Mouse (Mus musculus): ENCODE results near the gene Dach2. TPM values are rescaled to one million over a fixed set of nuclear protein-coding genes. Genes with fewer than 3 reads are reported as not detected.

Gene Dach2
- 0.69 and 0.73 TPM in 2 replicates for polyA plus RNA-seq (2015; fragmentation: Nextera tagmentation; extraction: Ambion mirVana)

DNA sequence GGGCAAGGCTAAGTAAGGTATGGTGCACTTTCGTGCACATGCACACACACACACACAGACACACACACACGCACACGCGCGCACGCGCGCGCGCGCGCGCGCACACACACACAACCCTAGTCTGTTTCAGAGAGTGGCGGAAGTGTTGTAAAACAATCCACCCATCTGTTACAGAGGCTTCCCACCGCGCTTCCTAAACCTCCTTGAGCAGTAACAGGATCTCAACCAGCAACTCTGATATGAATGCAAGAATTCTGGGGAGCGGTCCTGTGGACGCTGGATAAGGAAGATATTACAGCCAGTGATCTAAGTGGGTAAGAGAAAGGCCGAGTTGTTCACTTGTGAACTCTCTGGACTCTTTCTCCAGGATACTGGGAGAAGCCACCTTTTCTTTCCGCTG is at the start of gene Dach2:
TSS of gene Dach2 (plus strand) at position 107 of the 400 bp plus-strand sequence.

Other genes starting within 250 kb of the Dach2 start
- 4.6 and 4.9 TPM in 2 replicates for gene Chm, start 112.0 kb upstream of the Dach2 start, polyA plus RNA-seq (2015; fragmentation: Nextera tagmentation; extraction: Ambion mirVana)

All from skeletal muscle tissue, postnatal 0 days (tissue).